Mouse (Mus musculus): Measurements from ENCODE around the gene Ndufa6.
"Not testable (repeated sequence)": the region's sequence is repeated elsewhere in the genome, so short reads cannot be mapped to it uniquely, and the experiment has no call there.

The Ndufa6 gene

GRCm38 (mm10) chr15:82354126-82354945 lies at the start of gene Ndufa6:
Ndufa6 (minus strand) TSS chr15:82354322.
- peak; percentile 98 for DNase-seq

DNA sequence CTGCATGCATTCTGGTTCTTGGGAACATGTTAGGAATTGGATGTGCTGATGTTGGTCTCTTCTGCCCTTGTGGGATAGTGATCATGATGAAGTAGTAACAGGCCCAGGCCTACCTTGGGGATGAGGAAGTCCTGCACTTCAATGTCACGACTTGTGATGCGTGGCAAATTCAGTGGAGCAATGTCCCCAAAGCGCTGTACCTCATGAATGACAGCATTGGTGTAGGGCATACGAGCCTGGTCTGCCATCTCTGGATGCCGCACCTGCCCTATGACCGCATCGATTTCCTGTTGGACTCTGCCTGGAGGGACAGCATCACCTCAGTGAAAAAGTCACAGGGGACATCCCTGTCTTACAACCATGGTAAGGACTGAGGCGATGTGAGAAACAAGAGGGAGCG lies 49.5 kb upstream of the Ndufa6 start:
- no peak for DNase-seq

DNA sequence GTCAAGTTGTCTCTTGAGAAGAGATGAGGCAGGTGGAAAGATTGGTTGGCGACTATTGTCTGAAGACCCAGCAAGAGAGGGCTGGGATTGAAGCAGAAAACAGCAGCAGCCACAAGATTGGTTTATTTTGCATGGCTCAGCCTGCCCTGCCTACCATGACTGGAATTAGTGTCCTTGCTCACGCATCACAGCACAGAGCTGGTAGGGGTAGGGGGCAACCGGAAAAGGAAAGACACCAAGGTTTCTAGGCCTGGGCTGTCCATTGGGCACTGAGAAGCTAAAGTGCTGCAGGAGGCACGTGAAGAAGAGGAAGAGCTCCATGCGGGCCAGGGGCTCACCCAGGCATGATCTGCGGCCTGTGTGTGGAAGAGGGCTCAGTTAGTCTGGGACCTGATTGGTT lies 48.6 kb upstream of the Ndufa6 start:
- DNase-seq, result no peak

GRCm38 (mm10) chr15:82402106-82402505 lies 48.0 kb upstream of the Ndufa6 start:
- no peak for DNase-seq

GRCm38 (mm10) chr15:82401516-82401915 lies 47.4 kb upstream of the Ndufa6 start:
- no peak for DNase-seq

GRCm38 (mm10) chr15:82395955-82396354 lies 41.8 kb upstream of the Ndufa6 start:
- not testable (repeated sequence) for DNase-seq

- DNase-seq, result not testable (repeated sequence)
These were observed 39.8 kb upstream of the Ndufa6 start, which contains the start of gene Cyp2d11 for GRCm38 (mm10) chr15:82393922-82394321. Cyp2d11 (minus strand) TSS chr15:82394022.

DNA sequence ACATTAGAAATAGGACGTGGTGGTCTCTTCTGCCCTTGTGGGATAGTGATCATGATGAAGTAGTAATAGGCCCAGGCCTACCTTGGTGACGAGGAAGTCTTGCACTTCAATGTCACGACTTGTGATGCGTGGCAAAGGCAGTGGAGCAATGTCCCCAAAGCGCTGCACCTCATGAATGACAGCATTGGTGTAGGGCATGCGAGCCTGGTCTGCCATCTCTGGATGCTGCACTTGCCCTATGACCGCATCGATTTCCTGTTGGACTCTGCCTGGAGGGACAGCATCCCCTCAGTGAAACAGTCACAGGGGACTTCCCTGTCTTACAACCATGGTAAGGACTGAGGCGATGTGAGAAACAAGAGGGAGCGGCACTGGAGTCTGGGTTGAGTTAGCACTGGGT lies 35.8 kb upstream of the Ndufa6 start:
- DNase-seq, result not testable (repeated sequence)

- no peak for DNase-seq
These were observed 31.6 kb upstream of the Ndufa6 start for GRCm38 (mm10) chr15:82385729-82386128.

DNA sequence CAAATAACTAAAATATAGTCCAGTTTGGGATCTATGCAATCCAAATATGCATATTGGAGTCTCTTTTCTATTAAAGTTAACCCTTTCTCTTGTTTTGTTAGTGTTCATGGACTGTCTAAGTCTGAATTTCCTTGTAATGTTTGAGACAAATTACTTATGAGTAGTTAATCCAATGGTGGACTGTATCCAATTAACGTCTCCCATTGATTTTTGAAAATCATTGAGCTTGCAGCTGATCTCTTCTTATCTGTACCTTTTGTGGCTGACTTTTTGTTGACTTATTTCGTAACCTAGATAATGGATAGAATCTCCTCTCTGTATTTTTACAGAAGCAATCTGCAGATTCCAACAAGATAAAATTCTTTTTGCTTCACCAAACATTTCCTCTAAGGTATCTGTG lies 28.3 kb upstream of the Ndufa6 start:
- no peak for DNase-seq

DNA sequence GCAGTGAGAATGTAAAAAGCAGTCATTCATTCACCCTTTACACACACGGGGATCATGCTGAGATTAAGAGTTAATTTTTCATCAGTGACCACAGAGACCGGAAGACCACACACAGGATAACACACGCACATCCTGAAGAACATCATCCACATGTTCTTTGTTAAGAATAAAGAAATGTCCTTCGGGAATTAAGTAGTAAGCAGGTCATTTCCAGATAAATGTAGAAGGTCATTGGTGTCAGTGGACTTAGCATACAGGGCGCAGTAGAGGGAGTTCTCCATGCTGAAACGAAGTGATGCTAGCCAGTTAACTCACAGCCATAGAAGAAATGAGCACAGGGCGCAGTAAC lies 26.6 kb upstream of the Ndufa6 start:
- DNase-seq, result no peak

- DNase-seq, result no peak
These were observed 26.0 kb upstream of the Ndufa6 start, which contains the start of gene Cyp2d22 for GRCm38 (mm10) chr15:82379871-82380713. Cyp2d22 (minus strand) TSS chr15:82380260.

GRCm38 (mm10) chr15:82379511-82379870 lies 25.4 kb upstream of the Ndufa6 start:
- no peak for DNase-seq

GRCm38 (mm10) chr15:82378261-82379180 lies 24.4 kb upstream of the Ndufa6 start:
- DNase-seq, result no peak

GRCm38 (mm10) chr15:82377701-82378100 lies 23.6 kb upstream of the Ndufa6 start:
- no peak for DNase-seq

- DNase-seq, result peak; percentile 84
These were observed 22.4 kb upstream of the Ndufa6 start for GRCm38 (mm10) chr15:82376393-82377138.

- DNase-seq, result no peak
These were observed 21.7 kb upstream of the Ndufa6 start for GRCm38 (mm10) chr15:82375855-82376254.

DNA sequence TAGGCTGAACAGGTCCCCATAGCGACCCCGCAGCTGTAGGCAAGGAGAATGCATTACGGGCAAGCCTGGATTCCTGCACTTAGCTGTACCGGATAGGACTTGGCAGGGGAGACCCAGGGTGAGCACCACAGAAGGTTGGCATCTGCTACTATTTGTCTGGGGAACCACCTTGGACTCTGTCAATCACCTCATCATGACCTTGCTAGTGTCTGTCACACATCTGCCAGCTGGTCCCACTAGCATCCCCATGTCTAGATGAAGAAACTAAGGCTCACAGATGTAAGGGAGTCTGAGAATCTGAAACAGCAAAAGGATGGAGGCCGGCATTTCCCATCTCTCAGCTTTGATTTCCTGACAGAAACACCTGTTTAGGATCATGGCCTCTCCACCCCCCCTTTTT lies 20.3 kb upstream of the Ndufa6 start:
- DNase-seq, result no peak

DNA sequence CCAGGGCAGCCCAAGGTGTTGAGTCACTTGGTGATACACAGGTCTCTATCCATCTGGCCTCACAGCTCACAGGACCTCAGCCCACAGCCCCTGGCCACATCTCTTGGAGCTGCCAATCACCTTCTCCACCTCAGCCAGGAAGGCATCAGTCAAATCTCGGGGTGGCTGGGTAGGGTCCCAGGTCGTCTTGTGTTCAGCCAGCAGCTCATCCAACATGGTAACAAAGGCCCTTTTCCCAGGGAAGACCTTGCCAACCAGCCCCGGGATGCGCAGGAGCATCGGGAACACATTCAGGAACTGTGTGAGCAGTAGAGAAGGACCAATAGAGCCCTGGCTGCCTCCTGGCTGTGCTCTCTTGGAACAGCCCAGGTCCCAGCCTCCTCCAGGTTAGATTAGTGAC lies 18.9 kb upstream of the Ndufa6 start:
- no peak for DNase-seq

DNA sequence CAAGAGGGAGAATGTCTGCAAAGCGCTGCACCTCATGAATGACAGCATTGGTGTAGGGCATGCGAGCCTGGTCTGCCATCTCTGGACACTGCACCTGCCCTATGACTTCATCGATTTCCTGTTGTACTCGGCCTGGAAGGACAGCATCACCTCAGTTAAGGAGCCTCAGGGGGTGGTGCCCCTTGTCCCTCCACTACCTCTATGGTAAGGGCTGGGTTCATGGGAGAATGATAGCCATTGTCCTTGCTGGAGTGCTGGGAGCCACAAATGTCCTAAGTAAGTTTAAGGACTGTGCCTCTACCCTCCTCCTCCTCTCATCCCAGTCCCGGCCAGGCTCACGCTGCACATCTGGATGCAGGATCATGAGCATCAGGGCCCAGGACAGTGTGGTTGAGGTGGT lies 18.3 kb upstream of the Ndufa6 start:
- no peak for DNase-seq

DNA sequence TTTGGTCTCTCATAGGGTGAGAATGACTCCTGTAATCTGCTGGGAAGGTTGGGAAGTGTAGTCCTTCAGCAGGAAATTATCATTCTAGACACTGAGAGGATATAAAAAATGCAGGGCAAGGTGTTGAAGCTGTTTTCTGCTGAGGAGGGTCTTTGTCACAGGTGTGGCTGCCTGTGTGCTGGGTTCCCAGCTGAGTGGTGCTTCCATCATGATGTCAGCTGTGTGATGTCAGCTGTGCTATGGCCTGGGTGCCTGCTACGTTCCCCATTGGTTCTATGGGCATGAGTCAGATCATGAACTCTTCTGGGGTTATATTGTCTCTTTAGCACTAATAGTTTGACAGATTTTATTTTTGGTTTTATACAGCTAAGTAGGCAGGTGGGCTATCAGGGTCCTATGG lies 14.7 kb upstream of the Ndufa6 start:
- DNase-seq, result no peak

- no peak for DNase-seq
These were observed 14.0 kb upstream of the Ndufa6 start for GRCm38 (mm10) chr15:82368146-82368545.

Data from layer of hippocampus, adult 9-11 months (tissue).